Mouse (Mus musculus): ENCODE measurements at regions not wholly inside any gene's neighbourhood (a gene's known extent, or its start where the extent isn't known, plus 50 kb on each side); places are given as distances from the start of the nearest gene placed in this dataset.

DNA sequence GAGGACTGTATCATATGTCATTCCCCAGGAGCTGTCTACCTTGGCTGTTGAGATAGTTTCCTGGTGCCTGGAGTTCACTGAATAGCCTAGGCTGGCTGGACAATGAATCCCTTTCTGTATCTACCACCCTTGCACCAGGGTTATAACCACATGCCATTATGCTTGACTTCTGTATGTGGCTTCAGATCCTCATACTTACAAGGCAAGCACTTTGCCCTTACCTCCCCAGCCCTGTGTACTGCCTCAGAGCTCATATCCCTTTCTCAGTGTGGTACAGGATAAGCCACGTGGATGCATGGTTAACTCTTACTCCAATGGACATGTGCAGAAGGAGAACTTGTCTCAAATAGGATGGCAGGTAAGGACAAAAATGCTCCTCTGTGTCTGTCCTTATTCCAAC, 291.3 kb upstream of the Klf4 start:
- DNase-seq (ENCODE audit: low spot score in 2 of 2) = no peak

DNA sequence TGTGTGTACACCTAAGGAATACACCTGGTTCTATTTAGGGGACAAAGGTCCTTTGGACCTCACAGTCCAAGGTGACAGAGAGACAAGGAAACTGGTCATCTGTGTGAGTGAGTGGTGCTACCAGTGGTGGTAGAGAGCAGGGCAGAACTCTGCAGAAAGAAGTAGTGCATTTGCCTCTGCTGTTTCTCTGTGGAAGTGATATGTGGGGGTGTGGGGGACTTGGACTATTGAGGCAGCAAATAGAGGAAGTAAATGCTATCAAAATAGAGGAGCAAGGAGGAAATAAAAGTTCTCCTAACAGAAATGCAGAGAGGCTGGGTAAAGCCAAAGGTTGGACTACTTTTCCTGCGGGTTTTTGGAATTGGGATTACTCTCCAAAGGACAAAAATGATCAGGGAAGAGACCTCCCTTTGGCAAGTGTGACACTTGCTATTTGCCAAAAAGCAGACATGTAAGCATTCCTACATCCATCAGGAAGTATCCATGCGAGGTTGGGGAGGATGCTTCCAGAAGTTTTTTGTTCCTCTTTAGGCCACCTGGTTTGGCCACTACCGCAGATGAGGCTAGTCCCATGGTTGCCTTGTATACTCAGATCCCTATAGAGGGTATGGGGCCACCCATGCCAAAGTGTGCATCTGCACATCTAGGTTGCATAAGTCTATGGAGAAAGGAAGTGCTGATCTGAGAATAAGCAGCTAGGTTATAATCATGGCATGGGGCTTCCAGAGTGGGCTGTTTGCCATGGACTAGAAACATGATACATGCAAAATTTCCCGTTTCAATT, 285.0 kb upstream of the Klf4 start:
- DNase-seq (ENCODE audit: low spot score in 2 of 2) = no peak

DNA sequence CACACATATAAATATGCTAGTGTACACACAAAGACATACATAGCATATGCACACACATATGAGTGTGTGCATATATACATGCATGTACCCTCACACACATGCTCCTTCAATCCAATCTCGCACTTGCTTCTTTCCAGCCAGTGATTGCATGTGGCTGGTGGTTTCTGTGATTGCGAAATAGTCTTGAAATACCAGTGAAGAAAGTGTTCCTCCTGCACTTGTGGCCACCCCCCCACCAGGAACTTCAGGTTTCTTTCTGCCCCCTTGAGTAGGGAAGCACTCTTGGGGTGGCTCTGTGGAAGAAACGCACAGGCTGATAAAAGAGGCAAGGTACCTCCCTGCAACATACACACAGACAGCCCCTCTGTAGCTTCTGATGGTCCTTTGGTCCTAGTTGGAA, 283.6 kb upstream of the Klf4 start:
- no peak for DNase-seq (ENCODE audit: low spot score in 2 of 2)

DNA sequence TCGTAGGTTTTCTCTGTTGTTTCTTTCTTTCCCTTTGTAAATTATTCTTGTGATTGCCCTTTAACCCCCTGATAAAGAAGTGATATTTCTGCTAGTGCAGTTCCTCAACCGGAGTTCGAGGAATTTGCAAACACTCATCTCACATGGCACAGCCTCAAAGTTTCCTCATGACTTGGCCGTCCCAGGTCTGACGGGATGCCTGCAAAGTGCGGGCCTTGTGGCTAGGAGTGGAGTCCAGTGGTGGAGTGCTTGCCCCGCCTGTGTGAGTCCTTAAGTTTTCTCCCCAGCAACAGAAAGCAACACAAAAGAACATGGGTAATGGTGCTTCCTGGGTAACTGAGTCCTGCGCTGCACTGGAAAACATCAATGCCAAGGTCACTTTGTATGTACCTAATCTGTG, 280.6 kb upstream of the Klf4 start:
- DNase-seq (ENCODE audit: low spot score in 2 of 2) = no peak

DNA sequence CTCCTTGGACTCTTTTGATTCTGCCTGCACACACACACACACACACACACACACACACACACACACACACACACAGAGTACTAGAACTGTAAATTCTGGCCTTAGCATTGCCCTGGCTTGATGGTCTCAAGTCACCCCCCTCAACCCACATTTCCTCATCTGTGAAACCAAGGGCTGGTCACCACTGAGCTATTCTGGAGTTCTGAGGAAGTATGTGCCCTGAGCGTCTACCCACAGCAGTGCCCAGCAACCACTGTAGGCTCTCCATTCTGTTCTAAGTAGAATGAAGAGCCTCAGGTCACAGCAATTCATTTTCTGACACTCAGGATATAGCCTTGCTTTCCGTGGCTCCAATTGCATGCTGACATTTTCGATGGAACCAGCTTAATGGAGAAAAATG, 279.4 kb upstream of the Klf4 start:
- DNase-seq (ENCODE audit: low spot score in 2 of 2) = no peak

DNA sequence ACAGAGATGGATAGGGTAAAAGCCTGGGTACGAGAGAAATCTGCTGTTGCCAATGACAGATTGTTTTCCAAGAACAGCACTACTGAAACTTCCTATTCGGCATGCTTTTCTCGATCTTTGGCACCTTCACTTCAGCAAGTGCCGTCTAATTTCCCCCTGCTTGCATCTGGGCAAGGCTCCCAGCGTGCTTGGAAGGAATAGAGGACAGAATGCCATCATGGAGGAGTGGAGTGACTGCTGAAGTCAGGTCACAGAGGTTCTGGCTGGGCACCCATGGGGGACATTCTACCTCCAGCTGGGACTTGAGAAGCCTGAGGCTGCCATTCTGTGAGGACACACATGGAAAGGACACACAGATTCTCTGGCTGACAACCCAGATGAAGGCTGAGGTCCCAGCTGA, 276.2 kb upstream of the Klf4 start:
- no peak for DNase-seq (ENCODE audit: low spot score in 2 of 2)

DNA sequence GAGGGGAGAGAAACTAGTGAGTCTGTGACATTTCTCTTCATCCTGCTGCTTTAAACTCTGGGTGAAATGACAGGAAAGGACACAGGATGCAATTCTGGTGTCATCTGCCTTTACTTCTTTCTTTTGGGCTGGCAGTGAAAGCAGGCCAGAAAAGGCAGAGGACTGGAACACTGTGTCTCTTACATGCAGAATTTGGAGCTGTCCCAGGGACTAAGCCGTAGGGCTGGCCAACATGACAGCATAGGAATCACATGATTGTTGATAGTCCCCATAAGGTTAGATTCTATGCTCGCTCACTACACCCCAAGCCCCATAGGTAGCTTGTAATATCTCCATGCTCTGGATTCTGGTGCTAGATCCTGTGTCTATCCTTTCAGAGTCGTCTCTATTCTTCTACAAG, 274.5 kb upstream of the Klf4 start:
- no peak for DNase-seq (ENCODE audit: low spot score in 2 of 2)

DNA sequence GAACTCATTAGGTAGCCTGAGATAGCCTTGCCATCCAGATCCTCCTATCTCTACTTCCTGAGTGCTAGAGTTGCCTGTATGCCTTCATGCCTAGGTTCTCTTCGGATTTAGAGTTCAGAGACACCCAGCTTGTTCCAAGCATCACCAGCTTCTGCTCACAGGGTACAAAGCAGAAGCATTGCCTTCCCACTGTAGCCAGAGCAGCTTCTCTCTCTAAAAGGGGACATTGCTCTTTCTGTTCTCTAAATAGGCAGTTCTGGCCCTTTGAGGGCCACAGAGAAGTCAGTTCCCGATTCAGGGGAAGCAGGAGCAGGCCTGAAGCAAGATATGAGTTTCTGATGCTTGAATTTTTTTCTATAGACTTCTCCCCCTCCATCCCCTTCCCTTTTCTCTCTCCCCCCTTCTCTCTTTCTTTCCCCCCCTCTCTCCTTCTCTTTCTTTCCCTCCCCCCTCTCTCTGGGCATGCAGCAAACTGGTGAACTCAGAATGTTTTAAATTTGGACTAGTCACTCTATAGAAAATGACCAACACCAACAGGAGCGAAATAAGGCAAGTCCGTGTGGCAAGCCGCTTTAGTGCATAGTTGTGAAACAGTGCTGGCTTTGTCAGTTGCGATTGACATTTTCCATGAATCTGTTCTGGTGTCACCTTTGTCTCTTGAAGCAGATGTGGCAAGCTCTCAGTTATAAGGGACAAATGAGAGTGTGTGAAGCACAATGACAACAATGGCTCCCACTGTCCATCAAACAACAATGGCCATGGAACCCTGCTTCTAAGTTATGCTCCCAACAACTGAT, 273.2 kb upstream of the Klf4 start:
- no peak for DNase-seq (ENCODE audit: low spot score in 2 of 2)

DNA sequence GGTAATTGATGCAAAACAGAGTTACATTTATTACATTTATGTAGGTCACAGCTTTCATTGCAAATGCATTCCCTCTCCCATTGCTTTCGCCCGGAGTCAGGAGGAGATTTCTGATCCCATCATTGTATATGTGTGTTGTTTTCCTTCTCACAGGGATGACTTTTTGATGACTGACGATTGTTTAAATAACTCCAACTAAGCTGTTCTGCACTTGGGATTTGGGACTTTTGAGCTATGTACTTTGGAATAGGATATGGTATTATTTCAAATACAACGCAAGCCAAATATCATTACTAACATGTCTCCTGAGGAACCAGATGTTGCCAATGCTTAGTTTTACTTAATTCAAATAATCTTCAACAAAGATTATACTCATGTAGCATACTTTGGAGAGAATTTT, 269.8 kb upstream of the Klf4 start:
- no peak for DNase-seq (ENCODE audit: low spot score in 2 of 2)

DNA sequence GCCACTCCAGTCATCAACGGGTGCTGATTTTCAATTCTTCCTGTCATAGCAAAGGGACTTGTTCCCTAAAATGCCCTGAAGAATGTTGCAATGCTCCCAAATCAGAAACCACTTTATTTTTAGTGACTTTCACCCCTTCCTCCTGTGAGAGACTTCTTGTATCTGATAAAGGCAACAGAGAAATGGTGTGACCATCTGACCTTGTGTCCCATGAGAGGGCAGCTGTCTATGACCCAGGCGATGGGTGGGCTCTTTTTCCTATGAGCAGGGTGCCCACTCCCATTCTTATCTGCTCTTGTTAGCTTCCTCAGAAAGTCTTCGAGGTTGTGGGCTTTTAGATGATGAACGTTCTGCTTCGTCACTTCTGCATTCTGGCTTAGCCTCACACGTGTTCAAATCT, 265.8 kb upstream of the Klf4 start:
- no peak for DNase-seq (ENCODE audit: low spot score in 2 of 2)

DNA sequence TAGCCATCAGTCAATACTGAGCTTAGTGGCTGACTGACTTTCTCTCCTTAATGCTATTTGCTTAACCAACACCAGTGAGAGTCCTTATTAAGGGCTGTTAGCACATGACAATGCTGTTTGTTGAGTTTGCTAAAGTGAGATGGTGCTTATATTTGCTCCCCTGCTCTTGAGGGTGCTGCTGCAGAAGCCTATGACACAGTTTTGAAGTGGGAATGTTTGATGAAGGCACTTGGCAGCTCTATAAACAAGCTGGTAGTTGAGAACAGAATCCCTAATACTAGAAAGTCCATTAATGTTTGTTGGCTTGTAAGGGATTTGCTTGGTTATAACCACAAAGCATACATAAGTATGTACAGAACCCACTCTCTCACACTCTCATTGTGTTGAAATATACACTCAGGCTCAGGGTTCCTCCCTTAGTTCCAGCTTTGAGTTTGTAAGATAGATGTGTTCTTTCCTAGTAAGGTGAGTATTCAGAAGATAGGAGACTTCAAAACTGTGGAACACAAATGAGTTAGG, 249.1 kb upstream of the Klf4 start:
- DNase-seq (ENCODE audit: low spot score in 2 of 2) = no peak

DNA sequence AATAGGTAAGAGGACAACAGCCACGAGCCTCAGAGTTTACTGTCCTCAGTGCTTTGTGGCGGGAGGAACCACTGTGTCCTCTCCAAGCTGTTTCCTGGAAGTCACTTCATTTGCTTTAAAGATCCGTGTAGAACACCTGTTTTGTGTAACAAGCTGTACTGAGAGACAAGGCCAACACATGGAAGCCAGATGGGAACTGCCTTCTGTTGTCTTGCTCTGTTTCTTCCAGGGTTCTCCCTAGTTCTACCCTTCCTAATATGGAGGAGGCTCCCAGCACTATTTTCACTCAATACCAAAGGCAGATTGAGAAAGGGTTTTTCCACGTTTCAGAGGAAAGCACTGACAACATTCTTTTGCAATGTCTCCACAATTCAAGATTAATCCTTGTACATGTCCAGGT, 247.3 kb upstream of the Klf4 start:
- no peak for DNase-seq (ENCODE audit: low spot score in 2 of 2)

DNA sequence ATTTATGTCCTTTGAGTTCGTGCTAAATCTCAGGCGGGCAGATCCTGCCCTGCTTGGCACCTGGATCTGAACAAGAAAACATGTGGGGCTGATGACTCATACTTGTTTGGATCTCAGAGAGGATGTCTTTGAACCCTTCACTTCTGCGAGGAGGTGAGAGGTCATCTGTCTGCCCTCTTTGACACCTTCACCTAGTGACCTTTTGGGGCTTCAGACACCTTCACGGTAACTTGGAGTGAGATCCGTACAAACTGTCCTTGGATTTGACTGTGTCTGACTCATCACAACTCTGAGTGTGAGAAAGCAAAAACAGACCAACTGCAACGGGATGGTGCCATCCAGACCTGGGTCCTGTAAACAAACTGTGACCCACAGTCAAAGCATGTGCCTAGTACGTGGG, 243.6 kb upstream of the Klf4 start:
- no peak for DNase-seq (ENCODE audit: low spot score in 2 of 2)

DNA sequence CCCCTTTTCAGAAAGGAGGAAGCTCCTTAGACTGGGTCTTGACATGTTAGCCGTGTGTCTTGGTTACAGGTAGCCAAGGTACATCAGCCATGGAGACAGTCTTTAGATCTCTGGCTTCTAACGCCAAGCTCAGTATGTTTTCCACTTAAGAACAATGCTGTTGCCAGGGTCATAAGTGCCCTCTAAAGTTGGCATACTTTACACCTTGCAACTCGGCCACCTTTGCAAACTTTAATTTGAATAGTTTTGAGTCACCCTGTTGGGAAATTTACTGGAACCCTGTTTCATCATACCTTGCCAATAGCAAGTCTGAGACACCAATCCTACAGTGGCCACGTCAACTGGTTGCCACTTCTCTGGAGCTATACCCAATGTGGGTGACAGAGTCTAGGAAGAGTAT, 242.3 kb upstream of the Klf4 start:
- DNase-seq (ENCODE audit: low spot score in 2 of 2) = no peak

DNA sequence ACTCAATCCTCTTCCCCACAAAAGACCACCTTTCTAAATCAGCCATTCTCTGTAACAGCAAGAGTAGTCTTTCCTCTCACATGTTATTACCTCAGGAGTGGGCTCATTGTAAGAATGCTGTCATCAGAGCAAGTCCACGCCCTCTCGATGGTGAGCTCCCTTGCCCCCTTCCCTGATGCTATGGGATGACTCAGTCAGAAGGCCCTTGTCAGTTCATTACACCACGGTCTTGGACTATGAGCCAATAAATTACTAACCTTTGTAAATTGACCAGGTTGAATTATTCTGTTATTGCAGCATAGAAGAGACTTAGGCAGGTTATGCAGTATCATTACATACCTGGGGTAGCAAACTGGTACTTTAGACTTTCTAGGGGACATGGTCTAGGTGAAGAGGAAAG, 237.4 kb upstream of the Klf4 start:
- DNase-seq (ENCODE audit: low spot score in 2 of 2) = no peak

DNA sequence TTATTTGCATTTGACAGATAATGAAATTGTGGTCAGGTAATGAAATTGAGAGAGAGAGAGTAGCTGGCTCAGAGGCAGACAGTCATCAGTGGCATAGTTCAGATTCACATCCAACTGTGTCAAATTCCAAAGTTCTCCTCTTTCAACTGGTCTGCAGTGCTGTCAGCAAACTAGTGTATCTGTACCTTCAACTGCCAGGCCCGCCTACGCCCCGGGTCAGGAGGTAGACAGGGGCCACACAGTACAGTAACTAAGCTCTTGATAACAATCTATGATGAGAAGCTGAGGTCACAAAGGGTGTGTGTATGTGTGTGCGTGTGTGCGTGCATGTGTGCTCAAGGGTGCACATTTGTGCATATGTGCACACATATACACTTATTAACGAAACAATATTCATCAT, 236.1 kb upstream of the Klf4 start:
- no peak for DNase-seq (ENCODE audit: low spot score in 2 of 2)

DNA sequence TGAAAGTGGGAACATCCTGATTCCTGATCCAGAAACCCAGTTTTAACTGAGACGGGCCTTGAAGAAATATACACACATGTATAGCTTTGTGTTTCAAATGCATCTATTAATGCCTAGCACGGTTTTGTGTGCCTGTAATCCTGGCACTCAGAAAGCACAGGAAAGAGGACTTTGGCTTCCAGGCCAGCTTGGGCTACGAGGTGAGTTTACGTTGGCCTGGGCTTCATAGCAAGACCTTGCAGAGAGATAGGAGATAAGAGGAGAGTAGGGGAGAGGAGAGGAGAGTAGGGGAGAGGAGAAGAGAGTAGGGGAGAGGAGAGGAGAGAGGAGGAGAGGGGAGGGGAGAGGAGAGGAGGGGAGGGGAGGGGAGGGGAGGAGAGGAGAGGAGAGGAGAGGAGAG, 234.9 kb upstream of the Klf4 start:
- no peak for DNase-seq (ENCODE audit: low spot score in 2 of 2)

DNA sequence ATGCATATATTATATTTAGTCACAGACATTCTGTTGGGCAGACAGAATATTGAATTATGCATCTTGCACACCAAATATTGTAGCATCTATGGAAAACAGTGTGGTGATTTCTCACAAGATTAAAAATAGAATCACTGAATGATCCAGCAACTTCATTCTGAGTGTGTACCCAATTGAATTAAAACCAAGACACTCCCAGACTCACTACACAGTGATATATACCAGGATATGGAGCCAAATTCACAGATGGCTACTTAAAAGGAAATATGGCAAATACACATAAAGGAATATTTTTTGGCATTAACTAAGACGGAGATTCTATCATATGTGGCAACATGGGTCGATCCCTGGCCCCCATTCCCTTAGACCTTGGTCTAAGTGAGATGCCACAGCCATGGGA, 233.5 kb upstream of the Klf4 start:
- DNase-seq (ENCODE audit: low spot score in 2 of 2) = no peak

DNA sequence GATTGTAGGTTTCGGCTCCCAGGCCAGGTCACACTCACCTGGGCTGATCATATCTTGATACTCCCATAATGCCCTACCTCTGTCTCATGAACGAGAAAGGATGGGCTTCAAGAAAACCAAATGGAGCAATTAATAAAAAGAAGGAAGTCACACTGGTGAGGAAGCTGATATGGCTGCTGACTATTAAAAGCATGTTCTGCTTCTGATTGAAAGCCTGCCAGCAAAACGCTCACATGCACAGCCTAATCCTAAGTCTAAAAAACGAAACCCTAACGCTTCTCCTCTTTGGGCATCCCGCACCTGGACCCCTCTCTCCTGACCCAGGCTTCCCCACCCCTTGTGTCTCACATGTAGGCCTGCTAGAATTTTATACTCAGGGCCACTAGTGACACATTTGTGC, 230.8 kb upstream of the Klf4 start:
- no peak for DNase-seq (ENCODE audit: low spot score in 2 of 2)

DNA sequence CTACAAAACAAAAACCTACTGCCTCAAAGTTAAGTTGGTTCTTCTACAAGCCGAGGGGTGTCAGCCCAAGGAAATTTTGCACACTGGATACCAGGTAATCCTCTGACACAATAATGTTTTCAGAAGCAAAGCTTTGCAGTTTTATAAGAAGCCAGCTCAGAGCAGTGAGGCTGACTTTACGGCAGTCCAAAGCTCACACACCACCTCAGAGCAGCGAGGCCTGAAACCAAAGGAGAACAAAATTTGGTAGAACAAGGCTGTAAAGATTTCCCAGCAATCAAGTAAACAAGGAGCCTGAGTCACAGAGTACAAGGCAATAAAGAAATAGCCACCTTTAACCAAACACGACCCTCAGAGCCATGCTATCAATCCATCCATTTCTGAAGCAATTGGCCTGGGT, 230.1 kb upstream of the Klf4 start:
- DNase-seq (ENCODE audit: low spot score in 2 of 2) = no peak

DNA sequence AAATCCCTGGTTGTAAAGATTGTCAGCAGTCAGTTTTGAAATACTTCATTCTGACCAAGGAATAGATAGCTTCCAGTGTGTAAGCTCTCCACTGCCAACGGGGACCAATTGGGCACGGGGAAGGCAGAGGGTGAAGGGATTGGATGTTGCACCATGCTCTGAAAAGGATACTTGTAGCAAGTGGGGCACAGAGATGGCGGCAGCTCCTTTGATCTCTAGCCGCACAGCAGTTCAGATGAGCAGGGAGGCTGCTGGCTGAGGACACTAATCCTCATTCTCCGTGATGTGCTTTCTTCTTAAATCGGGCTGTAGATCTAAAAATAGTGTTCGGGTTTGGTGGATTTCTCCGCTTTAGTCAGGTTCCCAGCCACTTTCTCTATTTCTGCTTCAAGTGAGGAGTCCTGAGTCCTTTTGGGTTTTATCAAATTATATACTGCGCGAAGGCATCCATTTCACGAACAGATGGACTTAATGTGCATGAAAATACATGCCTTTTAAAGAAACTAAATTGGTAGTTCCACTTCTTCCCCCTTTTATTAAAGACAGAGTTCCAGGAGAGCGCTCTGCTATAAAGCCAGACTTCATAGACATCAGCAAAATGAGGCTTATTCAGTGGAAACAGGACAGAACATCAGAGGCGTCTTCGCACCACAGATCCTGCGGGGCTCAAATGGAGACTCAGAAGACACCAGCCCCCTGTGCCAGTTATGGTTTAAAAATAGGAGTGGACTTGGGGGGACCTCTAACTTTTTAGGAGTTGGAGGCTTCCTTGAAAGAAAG, 225.1 kb upstream of the Klf4 start:
- DNase-seq (ENCODE audit: low spot score in 2 of 2) = no peak

DNA sequence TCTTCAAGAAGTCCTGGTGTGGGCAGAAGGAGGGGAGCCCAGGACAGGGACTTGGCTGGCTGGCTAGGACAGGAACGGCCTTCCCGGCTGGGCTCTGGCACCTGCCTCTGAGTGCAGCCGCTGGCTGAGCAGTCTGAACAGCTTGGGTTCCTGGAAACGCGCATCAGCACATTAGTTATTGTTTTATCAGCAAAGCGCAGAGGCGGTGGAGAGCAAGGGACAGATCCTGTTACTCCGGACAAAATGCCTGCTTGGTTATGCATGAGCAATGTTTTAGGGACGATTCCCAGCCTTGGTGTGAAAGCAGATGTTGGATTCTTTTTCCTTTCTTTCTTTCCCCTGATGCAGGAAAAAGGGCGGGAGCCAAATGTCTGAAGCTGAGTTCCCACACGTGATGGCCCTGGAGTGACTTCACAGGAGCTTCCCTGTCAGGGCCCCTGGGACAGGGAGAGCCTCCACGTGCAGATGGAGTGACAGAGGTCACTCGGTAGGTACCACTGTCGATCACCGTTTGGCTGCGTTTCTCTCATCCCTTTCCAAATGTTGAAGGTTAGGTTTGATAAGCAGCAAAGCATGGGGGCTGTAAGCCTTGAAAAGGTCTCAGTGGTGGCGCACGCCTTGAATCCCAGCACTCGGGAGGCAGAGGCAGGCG, 217.8 kb upstream of the Klf4 start:
- no peak for DNase-seq (ENCODE audit: low spot score in 2 of 2)

Measured in thymus, postnatal 10 days (tissue).